Mouse (Mus musculus) MEL (cell line): Measurements from ENCODE around the gene Fam205c. TPM values are rescaled to one million over a fixed set of nuclear protein-coding genes. Genes with fewer than 3 reads are reported as not detected.

ENCODE experiments used
- DNase-seq: peaks from one replicate; pipeline ENCODE4 v3.0.0; 2011; ENCODE audit warnings: low read depth, low spot score
- H3K27ac ChIP-seq: 2 replicates; pipeline ENCODE4 v1.5.1; 2012; ENCODE audit warnings: low read depth, mild to moderate bottlenecking, control low read depth, low read length, moderate library complexity; ENCODE audit not compliant: control insufficient read depth
- H3K27me3 ChIP-seq, 2 experiments: fragments of 150-350 bp in 1 of 2; sonication (generic) in 1 of 2; 2 replicates each; pipeline ENCODE4 v1.6.1; 2012; ENCODE audit warnings: low read length in 2 of 2, mild to moderate bottlenecking in 2 of 2, improper control_type of control experiment in 1 of 2, moderate library complexity in 1 of 2; ENCODE audit not compliant: insufficient read depth in 2 of 2, control insufficient read depth in 1 of 2
- H3K36me3 ChIP-seq, 2 experiments: 2 replicates each; pipeline ENCODE4 v1.6.1; 2012 to 2014; ENCODE audit warnings: low read length in 2 of 2, improper control_type of control experiment in 1 of 2, inconsistent platforms in 1 of 2, mild to moderate bottlenecking in 1 of 2; ENCODE audit not compliant: insufficient read depth in 2 of 2, control insufficient read depth in 1 of 2
- H3K4me1 ChIP-seq, 2 experiments: fragments of 150-350 bp in 1 of 2; sonication (generic) in 1 of 2; 2 replicates each; pipeline ENCODE4 v1.6.1; 2012; ENCODE audit warnings: low read length in 2 of 2, improper control_type of control experiment in 1 of 2, mild to moderate bottlenecking in 1 of 2; ENCODE audit not compliant: insufficient read depth in 2 of 2, control insufficient read depth in 1 of 2
- H3K4me3 ChIP-seq, 2 experiments: fragments of 150-350 bp in 1 of 2; sonication (generic) in 1 of 2; 2 replicates each; pipeline ENCODE4 v1.5.1; 2012; ENCODE audit warnings: low read depth in 2 of 2, low read length in 2 of 2, mild to moderate bottlenecking in 2 of 2, moderate library complexity in 2 of 2, control low read depth in 1 of 2, improper control_type of control experiment in 1 of 2; ENCODE audit not compliant: control insufficient read depth in 1 of 2, insufficient read depth in 1 of 2
- H3K79me2 ChIP-seq: 2 replicates; pipeline ENCODE4 v1.6.1; 2012; ENCODE audit warnings: mild to moderate bottlenecking, low read length, moderate library complexity; ENCODE audit not compliant: control insufficient read depth, poor library complexity, insufficient read depth
- H3K9ac ChIP-seq: 2 replicates; pipeline ENCODE4 v1.6.1; 2012; ENCODE audit warnings: low read depth, mild to moderate bottlenecking, control low read depth, low read length, moderate library complexity; ENCODE audit not compliant: control insufficient read depth, poor library complexity, severe bottlenecking
- H3K9me3 ChIP-seq: fragments of 150-350 bp; sonication (generic); replicated peaks from 2 replicates; pipeline ENCODE4 v1.6.1; 2012; ENCODE audit warnings: mild to moderate bottlenecking, low read length, improper control_type of control experiment, moderate library complexity; ENCODE audit not compliant: insufficient read depth
- CTCF ChIP-seq, 3 experiments: IDR thresholded peaks in 2 of 3; conservative IDR thresholded peaks in 1 of 3; 2 replicates each; pipeline ENCODE4 v1.5.1; 2011 to 2012; ENCODE audit warnings: low read length in 3 of 3, low read depth in 2 of 3, mild to moderate bottlenecking in 2 of 3, improper control_type of control experiment in 1 of 3, inconsistent platforms in 1 of 3, mixed read lengths in 1 of 3, moderate library complexity in 1 of 3; ENCODE audit not compliant: control insufficient read depth in 1 of 3, insufficient read depth in 1 of 3, poor library complexity in 1 of 3, severe bottlenecking in 1 of 3
- E2F4 ChIP-seq: IDR thresholded peaks from 2 replicates; pipeline ENCODE4 v1.6.1; 2011; ENCODE audit warnings: low read depth, low read length, improper control_type of control experiment, borderline replicate concordance
- ELF1 ChIP-seq: IDR thresholded peaks from 2 replicates; pipeline ENCODE4 v1.6.1; 2014; ENCODE audit warnings: low read depth, mild to moderate bottlenecking, inconsistent platforms, low read length, improper control_type of control experiment, moderate library complexity
- EP300 ChIP-seq, 2 experiments: IDR thresholded peaks; 2 replicates each; pipeline ENCODE4 v1.6.1; 2011; ENCODE audit warnings: improper control_type of control experiment in 2 of 2, low read length in 2 of 2, low read depth in 1 of 2, mild to moderate bottlenecking in 1 of 2
- ETS1 ChIP-seq: IDR thresholded peaks from 2 replicates; pipeline ENCODE4 v1.6.1; 2012; ENCODE audit warnings: low read depth, mild to moderate bottlenecking, inconsistent platforms, low read length, improper control_type of control experiment, moderate library complexity
- JUND ChIP-seq: IDR thresholded peaks from 2 replicates; pipeline ENCODE4 v1.6.1; 2011; ENCODE audit warnings: low read depth, mild to moderate bottlenecking, improper control_type of control experiment, low read length
- KAT2A ChIP-seq: conservative IDR thresholded peaks from 2 replicates; pipeline ENCODE4 v1.6.1; 2012; ENCODE audit warnings: low read depth, low read length, improper control_type of control experiment, inconsistent platforms
- MAFK ChIP-seq: IDR thresholded peaks from 2 replicates; pipeline ENCODE4 v1.6.1; 2011; ENCODE audit warnings: low read depth, mild to moderate bottlenecking, low read length, improper control_type of control experiment, borderline replicate concordance
- MAX ChIP-seq: IDR thresholded peaks from 2 replicates; pipeline ENCODE4 v1.6.1; 2011; ENCODE audit warnings: low read length, improper control_type of control experiment
- MAZ ChIP-seq: IDR thresholded peaks from 2 replicates; pipeline ENCODE4 v1.6.1; 2012; ENCODE audit warnings: low read depth, mild to moderate bottlenecking, inconsistent platforms, low read length, improper control_type of control experiment
- MEF2A ChIP-seq: IDR thresholded peaks from 2 replicates; pipeline ENCODE4 v1.6.1; 2014; ENCODE audit warnings: low read depth, mild to moderate bottlenecking, inconsistent platforms, low read length, improper control_type of control experiment; ENCODE audit not compliant: poor library complexity, insufficient replicate concordance, severe bottlenecking; ENCODE audit errors: extremely low read depth
- MYC ChIP-seq: IDR thresholded peaks from 2 replicates; pipeline ENCODE4 v1.6.1; 2011; ENCODE audit warnings: low read depth, mild to moderate bottlenecking, low read length, improper control_type of control experiment, moderate library complexity
- NELFE ChIP-seq: IDR thresholded peaks from 2 replicates; pipeline ENCODE4 v1.6.1; 2011; ENCODE audit warnings: low read depth, low read length, improper control_type of control experiment
- NRF1 ChIP-seq: IDR thresholded peaks from 2 replicates; pipeline ENCODE4 v1.6.1; 2014; ENCODE audit warnings: low read depth, mild to moderate bottlenecking, inconsistent platforms, low read length, improper control_type of control experiment, moderate library complexity; ENCODE audit not compliant: poor library complexity, insufficient read depth, severe bottlenecking
- POLR2A ChIP-seq, 2 experiments: IDR thresholded peaks; 2 replicates each; pipeline ENCODE4 v1.6.1; 2011 to 2012; ENCODE audit warnings: low read length in 2 of 2, mild to moderate bottlenecking in 2 of 2, control low read depth in 1 of 2, improper control_type of control experiment in 1 of 2, low read depth in 1 of 2, moderate library complexity in 1 of 2; ENCODE audit not compliant: control insufficient read depth in 1 of 2, insufficient read depth in 1 of 2, poor library complexity in 1 of 2
- POLR2AphosphoS2 ChIP-seq: IDR thresholded peaks from 2 replicates; pipeline ENCODE4 v1.6.1; 2011; ENCODE audit warnings: low read length, improper control_type of control experiment
- SIN3A ChIP-seq: IDR thresholded peaks from 2 replicates; pipeline ENCODE4 v1.6.1; 2012; ENCODE audit warnings: low read length, improper control_type of control experiment, inconsistent platforms
- SMC3 ChIP-seq: IDR thresholded peaks from 2 replicates; pipeline ENCODE4 v1.6.1; 2011; ENCODE audit warnings: low read depth, low read length, improper control_type of control experiment
- TBP ChIP-seq: IDR thresholded peaks from 2 replicates; pipeline ENCODE4 v1.8.0; 2011; ENCODE audit warnings: low read depth, low read length, improper control_type of control experiment
- UBTF ChIP-seq: IDR thresholded peaks from 2 replicates; pipeline ENCODE4 v1.6.1; 2012; ENCODE audit warnings: low read depth, mild to moderate bottlenecking, inconsistent platforms, low read length, improper control_type of control experiment, moderate library complexity, borderline replicate concordance; ENCODE audit not compliant: insufficient read depth
- USF1 ChIP-seq: IDR thresholded peaks from 2 replicates; pipeline ENCODE4 v1.6.1; 2014; ENCODE audit warnings: low read depth, mild to moderate bottlenecking, inconsistent platforms, low read length, improper control_type of control experiment, moderate library complexity
- ZKSCAN1 ChIP-seq: IDR thresholded peaks from 2 replicates; pipeline ENCODE4 v1.6.1; 2012; ENCODE audit warnings: low read depth, mild to moderate bottlenecking, inconsistent platforms, low read length, improper control_type of control experiment, moderate library complexity
- ZNF384 ChIP-seq: IDR thresholded peaks from 2 replicates; pipeline ENCODE4 v1.6.1; 2012; ENCODE audit warnings: low read depth, mild to moderate bottlenecking, inconsistent platforms, low read length, improper control_type of control experiment
- polyA plus RNA-seq, 2 experiments: library from polyadenylated mRNA; stranded (reverse) in 1 of 2; unstranded in 1 of 2; fragments of >175 nt in 1 of 2; fragments of >200 nt in 1 of 2; gene quantifications; 2 replicates each; pipeline versions ENCODE4 v1.2.1 to v1.2.4; 2012; ENCODE audit warnings: low replicate concordance in 2 of 2, low read depth in 1 of 2; ENCODE audit not compliant: insufficient read length in 2 of 2, insufficient read depth in 1 of 2, missing spikeins in 1 of 2
- total RNA-seq: library from RNA; depleted of rRNA; stranded (reverse); fragments of 300-350 nt; gene quantifications from 2 replicates; pipeline ENCODE4 v1.2.3, GENCODE M21; 2012; rRNA removed

The Fam205c gene
- total RNA-seq, result not detected in 2 replicates
- not detected for polyA plus RNA-seq

DNA sequence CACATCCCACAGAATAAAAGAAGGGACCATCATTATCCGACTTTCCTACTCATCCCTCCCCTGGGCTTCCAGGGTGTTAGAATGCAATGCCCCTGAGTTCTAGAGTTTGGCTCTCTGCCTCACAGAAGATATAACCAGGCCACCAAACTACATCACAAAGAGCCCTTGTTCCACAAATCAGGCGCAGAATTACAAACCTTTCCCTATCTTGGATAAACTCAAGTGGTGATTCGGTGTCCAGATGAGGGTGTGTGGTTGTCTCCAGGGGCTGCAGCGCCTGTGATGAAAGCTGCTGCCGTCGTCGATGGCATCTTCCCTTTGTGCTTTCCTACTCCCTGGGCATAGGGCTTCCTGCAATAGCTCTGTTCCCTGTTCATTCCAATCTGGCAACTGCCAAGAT lies at the start of gene Fam205c:
Gene Fam205c, minus strand, starts transcription at position 101 of the 400 bp plus-strand sequence.
- H3K27me3 ChIP-seq, result no peaks in the 10 kb centered on the region
- H3K27ac ChIP-seq, result no peak within 1 kb of the TSS
- TF ChIP-seq ZKSCAN1 (no peak), NRF1 (no peak), SMC3 (no peak), EP300 (IDR thresholded peaks at IDR 0.05; ENCODE audit: low read depth in 1 of 2, low read length in 2 of 2) (no peak), POLR2A (IDR thresholded peaks at IDR 0.05; ENCODE audit: control insufficient read depth in 1 of 2, insufficient read depth in 1 of 2, low read depth in 1 of 2, low read length in 2 of 2, poor library complexity in 1 of 2) (no peak), MEF2A (no peak), MAFK (no peak), TBP (no peak), JUND (no peak), UBTF (no peak)
- H3K4me3 ChIP-seq, result no peak within 1 kb of the TSS
- H3K36me3 ChIP-seq, result no peaks in the 10 kb centered on the region
- DNase-seq, result peak; percentile 1
- H3K9ac ChIP-seq, result no peak within 1 kb of the TSS
- no peaks in the 10 kb centered on the region for H3K9me3 ChIP-seq
- H3K79me2 ChIP-seq, result no peaks in the 10 kb centered on the region
- no peaks in the 10 kb centered on the region; a peak in 1 of 4 replicates for H3K4me1 ChIP-seq

DNA sequence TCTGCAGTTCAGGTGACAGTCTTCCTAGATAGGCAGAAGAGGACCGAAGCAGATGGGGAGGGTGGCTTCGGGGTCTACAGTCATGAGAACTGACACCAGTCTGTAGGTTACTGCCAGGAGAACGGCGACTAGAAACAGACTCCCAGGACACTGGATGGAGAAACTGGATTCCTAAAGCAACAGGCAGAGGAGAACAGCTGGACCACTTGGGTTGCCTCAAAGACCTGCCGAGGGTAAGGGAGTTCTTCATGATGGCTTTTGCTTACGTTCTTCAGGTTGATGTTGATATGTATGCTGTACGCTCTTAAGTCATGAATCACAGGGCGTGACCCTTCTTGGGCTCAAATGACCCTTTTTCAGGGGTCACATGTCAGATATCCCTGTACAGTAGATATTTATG lies 48.4 kb upstream of the Fam205c start:
- Histone ChIP-seq H3K9ac (no peak overlapping the region), H3K36me3 (no peaks in the 10 kb centered on the region), H3K27me3 (peaks cover 0 to 2% of the 10 kb centered on the region in 2 experiments; a peak in 1 of 4 replicates), H3K4me1 (no peaks in the 10 kb centered on the region), H3K79me2 (no peaks in the 10 kb centered on the region), H3K9me3 (no peaks in the 10 kb centered on the region), H3K4me3 (no peak overlapping the region), H3K27ac (no peak overlapping the region)
- TF ChIP-seq SMC3, result no peak
- no peak for TF ChIP-seq ZKSCAN1
- no peak for TF ChIP-seq NRF1
- no peak for TF ChIP-seq MAZ
- no peak for DNase-seq

DNA sequence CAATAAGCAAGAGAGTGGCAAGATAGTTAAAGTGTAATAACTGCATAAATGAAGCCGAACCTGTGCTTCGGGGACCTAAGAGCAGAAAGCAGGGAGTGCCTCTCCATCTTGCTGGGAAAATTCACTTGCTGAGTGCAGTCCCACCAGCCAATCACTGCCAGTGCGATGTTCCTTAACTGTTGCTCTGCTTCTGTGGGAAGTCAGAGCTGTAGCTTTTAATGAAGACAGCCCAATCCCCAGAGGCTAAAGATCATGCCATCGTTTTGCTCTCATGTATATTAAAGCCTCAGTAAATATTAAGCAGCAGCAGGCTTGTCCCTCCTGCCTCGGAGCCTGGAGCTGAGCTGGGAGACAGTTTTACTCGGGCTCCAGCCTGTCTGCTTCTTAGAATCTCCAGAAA lies 48.0 kb upstream of the Fam205c start:
- Histone ChIP-seq H3K27ac (no peak overlapping the region), H3K4me1 (no peaks in the 10 kb centered on the region), H3K4me3 (no peak overlapping the region), H3K79me2 (no peaks in the 10 kb centered on the region), H3K27me3 (peaks cover 0 to 2% of the 10 kb centered on the region in 2 experiments; a peak in 1 of 4 replicates), H3K36me3 (no peaks in the 10 kb centered on the region), H3K9me3 (no peaks in the 10 kb centered on the region), H3K9ac (no peak overlapping the region)
- no peak for DNase-seq
- no peak for TF ChIP-seq ZNF384
- no peak for TF ChIP-seq E2F4
- no peak for TF ChIP-seq SIN3A
- no peak for TF ChIP-seq ETS1
- TF ChIP-seq POLR2A (IDR thresholded peaks at IDR 0.05; ENCODE audit: control insufficient read depth in 1 of 2, insufficient read depth in 1 of 2, low read depth in 1 of 2, low read length in 2 of 2, poor library complexity in 1 of 2), result no peak
- no peak for TF ChIP-seq USF1
- no peak for TF ChIP-seq CTCF (IDR thresholded peaks at IDR 0.05 in 2 of 3, conservative IDR thresholded peaks at IDR 0.05 in 1 of 3; ENCODE audit: control insufficient read depth in 1 of 3, insufficient read depth in 1 of 3, low read depth in 2 of 3, low read length in 3 of 3, poor library complexity in 1 of 3, severe bottlenecking in 1 of 3)
- no peak for TF ChIP-seq JUND
- TF ChIP-seq KAT2A, result no peak
- no peak for TF ChIP-seq ELF1
- TF ChIP-seq MYC, result no peak
- no peak for TF ChIP-seq MAX
- no peak for TF ChIP-seq MAZ
- TF ChIP-seq NELFE, result no peak
- no peak for TF ChIP-seq ZKSCAN1
- TF ChIP-seq POLR2AphosphoS2, result no peak
